Mouse (Mus musculus) testis, adult 2 months (tissue): Measurements from ENCODE around the gene Rps6ka1.

ENCODE experiments used
- CTCF ChIP-seq: fragments of 200-500 bp; IDR thresholded peaks from 2 replicates; pipeline ENCODE4 v1.5.1; 2012; ENCODE audit warnings: low read depth, mild to moderate bottlenecking, inconsistent platforms, low read length, moderate library complexity; ENCODE audit not compliant: control insufficient read depth, insufficient read depth, insufficient replicate concordance
- POLR2A ChIP-seq: fragments of 200-500 bp; IDR thresholded peaks from 2 replicates; pipeline ENCODE4 v1.6.1; 2012; ENCODE audit warnings: low read depth, mild to moderate bottlenecking, inconsistent platforms, low read length, moderate library complexity; ENCODE audit not compliant: control insufficient read depth

GRCm38 (mm10) chr4:133842992-133843737 is 44.4 kb downstream of the Rps6ka1 start:
- no peak for TF ChIP-seq CTCF
- TF ChIP-seq POLR2A: no peak
